Mouse (Mus musculus): ENCODE measurements around the gene Slc24a3.

DNA sequence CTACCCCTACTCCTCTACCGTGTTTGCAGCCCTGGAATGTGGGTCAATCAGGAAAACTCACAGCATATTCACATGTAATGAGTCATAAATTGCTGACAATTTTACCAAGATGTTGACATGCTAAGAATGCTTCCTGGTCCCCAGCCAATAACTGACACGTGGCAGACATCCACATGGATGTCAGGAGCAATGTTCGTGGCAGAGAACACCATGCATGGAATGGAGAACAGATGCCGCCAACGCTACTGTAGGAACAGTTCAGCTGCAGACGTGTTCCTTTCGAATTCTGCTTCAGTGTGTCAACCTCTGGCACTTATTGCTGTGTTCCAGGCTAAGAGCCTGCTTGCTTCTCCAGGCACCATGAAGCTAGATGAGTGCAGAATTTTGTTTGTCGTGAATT, 162.2 kb downstream of the Slc24a3 start:
- TF ChIP-seq POLR2A (IDR thresholded peaks at IDR 0.05; ENCODE audit: borderline replicate concordance, extremely low read depth, insufficient read depth, insufficient read length, poor library complexity, severe bottlenecking) (no peak), CTCF (IDR thresholded peaks at IDR 0.05; ENCODE audit: borderline replicate concordance, extremely low read depth, insufficient read depth, insufficient read length) (no peak)

All from brain, embryonic 14.5 days (tissue).